Mouse (Mus musculus) skeletal muscle tissue, adult 2 months (tissue): ENCODE measurements around the gene Gm13696.
"Not testable (repeated sequence)": the region's sequence is repeated elsewhere in the genome, so short reads cannot be mapped to it uniquely, and the experiment has no call there.

ENCODE experiments used
- DNase-seq: peaks from one replicate; pipeline ENCODE4 v3.0.0-alpha.2; 2012; ENCODE audit warnings: low read depth, low spot score

Gene Gm13696

GRCm38 (mm10) chr2:83972823-83973222 is at the start of gene Gm13696:
TSS of gene Gm13696 (plus strand) at chr2:83973123.
- DNase-seq, result not testable (repeated sequence)

- DNase-seq, result peak; percentile 3
These were observed 43.3 kb upstream of the Gm13696 start for GRCm38 (mm10) chr2:83929478-83930088.

- peak; percentile 2 for DNase-seq
These were observed 32.0 kb upstream of the Gm13696 start, which contains the start of gene Zswim2 for GRCm38 (mm10) chr2:83940931-83941361. TSS of gene Zswim2 (minus strand) at chr2:83941228.

- DNase-seq, result no peak
These were observed 31.5 kb upstream of the Gm13696 start for GRCm38 (mm10) chr2:83941378-83941777.

- DNase-seq, result no peak
These were observed 31.1 kb upstream of the Gm13696 start for GRCm38 (mm10) chr2:83941792-83942191.

- not testable (repeated sequence) for DNase-seq
These were observed 17.5 kb upstream of the Gm13696 start, which contains the start of gene Gm13698 for GRCm38 (mm10) chr2:83955393-83955792. TSS of gene Gm13698 (plus strand) at chr2:83955693.

- DNase-seq, result not testable (repeated sequence)
These were observed 11.7 kb upstream of the Gm13696 start, which contains the start of gene Gm13693 for GRCm38 (mm10) chr2:83961203-83961602. TSS of gene Gm13693 (plus strand) at chr2:83961503.

- DNase-seq, result not testable (repeated sequence)
These were observed 5.9 kb upstream of the Gm13696 start, which contains the start of gene Gm13695 for GRCm38 (mm10) chr2:83967013-83967412. TSS of gene Gm13695 (plus strand) at chr2:83967313.

GRCm38 (mm10) chr2:83978633-83979032 is 5.7 kb downstream of the Gm13696 start, which contains the start of gene Gm13694:
TSS of gene Gm13694 (plus strand) at chr2:83978933.
- not testable (repeated sequence) for DNase-seq

- not testable (repeated sequence) for DNase-seq
These were observed 11.5 kb downstream of the Gm13696 start, which contains the start of gene Gm13697 for GRCm38 (mm10) chr2:83984443-83984842. TSS of gene Gm13697 (plus strand) at chr2:83984743.

- DNase-seq, result not testable (repeated sequence)
These were observed 17.3 kb downstream of the Gm13696 start, which contains the start of gene Gm13691 for GRCm38 (mm10) chr2:83990253-83990652. TSS of gene Gm13691 (plus strand) at chr2:83990553.

GRCm38 (mm10) chr2:83993639-83994255 is 20.8 kb downstream of the Gm13696 start:
- not testable (repeated sequence) for DNase-seq

- not testable (repeated sequence) for DNase-seq
These were observed 21.6 kb downstream of the Gm13696 start for GRCm38 (mm10) chr2:83994526-83994925.

GRCm38 (mm10) chr2:84008913-84009312 is 36.0 kb downstream of the Gm13696 start:
- DNase-seq, result peak; percentile 10

- no peak for DNase-seq
These were observed 36.9 kb downstream of the Gm13696 start for GRCm38 (mm10) chr2:84009818-84010217.

- no peak for DNase-seq
These were observed 41.6 kb downstream of the Gm13696 start for GRCm38 (mm10) chr2:84014572-84014971.

- DNase-seq, result not testable (repeated sequence)
These were observed 43.4 kb downstream of the Gm13696 start for GRCm38 (mm10) chr2:84016291-84016690.

- peak; percentile 7 for DNase-seq
These were observed 45.4 kb downstream of the Gm13696 start for GRCm38 (mm10) chr2:84018330-84018729.

- DNase-seq, result no peak
These were observed 46.8 kb downstream of the Gm13696 start for GRCm38 (mm10) chr2:84019519-84020305.

GRCm38 (mm10) chr2:84021930-84022329 is 49.0 kb downstream of the Gm13696 start:
- no peak for DNase-seq

GRCm38 (mm10) chr2:84022905-84023304 is 50.0 kb downstream of the Gm13696 start:
- peak; percentile 85 for DNase-seq

GRCm38 (mm10) chr2:84023319-84023718 is 50.4 kb downstream of the Gm13696 start:
- DNase-seq, result no peak
